Mouse (Mus musculus): ENCODE results near the gene Nosip. TPM values are rescaled to one million over a fixed set of nuclear protein-coding genes. Genes with fewer than 3 reads are reported as not detected.
A peak's percentile ranks its signal among the peaks of the same experiment; 100 is the strongest.
"Not testable (repeated sequence)": the region's sequence is repeated elsewhere in the genome, so short reads cannot be mapped to it uniquely, and the experiment has no call there.

The Nosip gene
- polyA plus RNA-seq, 2 experiments: 23.1 to 26.4 TPM

- ATAC-seq (ENCODE audit: insufficient read depth) (no peak), DNase-seq (ENCODE audit: low read depth in 3 of 3, low spot score in 3 of 3) (no peak)
- Histone ChIP-seq H3K9ac (replicated peaks) (no peak overlapping the region; the same call in 1 of the 2 replicates), H3K27ac (no peak overlapping the region), H3K4me1 (replicated peaks; ENCODE audit: control insufficient read depth in 2 of 2, insufficient read depth in 2 of 2, low read length in 1 of 2) (peaks cover 12 to 25% of the 10 kb centered on the region in 2 experiments), H3K4me3 (ENCODE audit: insufficient read depth in 1 of 2, low read depth in 2 of 2, low read length in 2 of 2) (no peak overlapping the region; a peak in 1 of 4 replicates), H3K4me2 (ENCODE audit: low read depth) (peak overlapping the region; percentile 89), H3K9me3 (ENCODE audit: control insufficient read depth, low read length) (no peaks in the 10 kb centered on the region), H3K27me3 (ENCODE audit: control insufficient read depth, insufficient read depth, low read length) (peaks cover 13% of the 10 kb centered on the region; the same call in 1 of the 2 replicates), H3K36me3 (replicated peaks; ENCODE audit: control insufficient read depth, insufficient read depth, low read depth) (no peaks in the 10 kb centered on the region)
- WGBS (ENCODE audit: insufficient replicate concordance): 27% methylated on average over 8 of the region's 8 CpGs
- no peak for TF ChIP-seq CTCF (IDR thresholded peaks at IDR 0.05; ENCODE audit: low read depth)
- TF ChIP-seq EP300 (IDR thresholded peaks at IDR 0.05; ENCODE audit: low read depth): no peak
These were observed 43.1 kb upstream of the Nosip start for GRCm38 (mm10) chr7:45019031-45019571.

GRCm38 (mm10) chr7:45020225-45020624, 42.0 kb upstream of the Nosip start:
- no peak overlapping the region for H3K4me2 ChIP-seq (ENCODE audit: low read depth)
- peaks cover 13% of the 10 kb centered on the region; the same call in 1 of the 2 replicates for H3K27me3 ChIP-seq (ENCODE audit: control insufficient read depth, insufficient read depth, low read length)
- ATAC-seq (ENCODE audit: insufficient read depth): no peak
- H3K36me3 ChIP-seq (replicated peaks; ENCODE audit: control insufficient read depth, insufficient read depth, low read depth): no peaks in the 10 kb centered on the region
- WGBS (ENCODE audit: insufficient replicate concordance): 64% methylated on average over 9 of the region's 9 CpGs
- no peak overlapping the region for H3K27ac ChIP-seq
- no peak for DNase-seq (ENCODE audit: low read depth in 3 of 3, low spot score in 3 of 3)
- H3K4me3 ChIP-seq (ENCODE audit: insufficient read depth in 1 of 2, low read depth in 2 of 2, low read length in 2 of 2): no peak overlapping the region
- no peak for TF ChIP-seq EP300 (IDR thresholded peaks at IDR 0.05; ENCODE audit: low read depth)
- TF ChIP-seq CTCF (IDR thresholded peaks at IDR 0.05; ENCODE audit: low read depth): no peak
- peaks cover 5 to 17% of the 10 kb centered on the region in 2 experiments for H3K4me1 ChIP-seq (replicated peaks; ENCODE audit: control insufficient read depth in 2 of 2, insufficient read depth in 2 of 2, low read length in 1 of 2)
- H3K9ac ChIP-seq (replicated peaks): no peak overlapping the region
- H3K9me3 ChIP-seq (ENCODE audit: control insufficient read depth, low read length): no peaks in the 10 kb centered on the region

DNA sequence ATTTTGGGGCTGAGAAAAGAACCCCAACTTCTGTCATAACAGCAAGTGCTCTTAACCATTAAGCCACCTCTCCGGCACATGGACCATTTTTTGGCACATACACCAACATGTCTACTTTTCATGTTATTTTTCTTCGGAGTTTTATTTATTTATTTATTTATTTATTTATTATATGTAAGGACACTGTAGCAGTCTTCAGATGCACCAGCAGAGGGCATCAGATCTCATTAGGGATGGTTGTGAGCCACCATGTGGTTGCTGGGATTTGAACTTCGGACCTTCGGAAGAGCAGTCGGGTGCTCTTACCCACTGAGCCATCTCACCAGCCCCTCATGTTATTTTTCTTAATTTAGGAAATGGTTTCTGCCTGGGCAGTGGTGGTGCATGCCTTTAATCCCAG, 38.5 kb upstream of the Nosip start:
- H3K9me3 ChIP-seq (ENCODE audit: control insufficient read depth, low read length); H3K9ac ChIP-seq (replicated peaks); H3K36me3 ChIP-seq (replicated peaks; ENCODE audit: control insufficient read depth, insufficient read depth, low read depth); H3K27me3 ChIP-seq (ENCODE audit: control insufficient read depth, insufficient read depth, low read length); DNase-seq (ENCODE audit: low read depth in 3 of 3, low spot score in 3 of 3); H3K4me3 ChIP-seq (ENCODE audit: insufficient read depth in 1 of 2, low read depth in 2 of 2, low read length in 2 of 2); H3K4me1 ChIP-seq (replicated peaks; ENCODE audit: control insufficient read depth in 2 of 2, insufficient read depth in 2 of 2, low read length in 1 of 2); H3K27ac ChIP-seq; H3K4me2 ChIP-seq (ENCODE audit: low read depth); ATAC-seq (ENCODE audit: insufficient read depth): not testable (repeated sequence)
- TF ChIP-seq CTCF (IDR thresholded peaks at IDR 0.05; ENCODE audit: low read depth): peak; percentile 49
- 53% methylated on average over 5 of the region's 5 CpGs for WGBS (ENCODE audit: insufficient replicate concordance)

GRCm38 (mm10) chr7:45024281-45025248, 37.7 kb upstream of the Nosip start:
- no peak for ATAC-seq (ENCODE audit: insufficient read depth)
- Histone ChIP-seq H3K4me2 (ENCODE audit: low read depth) (no peak overlapping the region), H3K27ac (no peak overlapping the region), H3K4me1 (replicated peaks; ENCODE audit: control insufficient read depth in 2 of 2, insufficient read depth in 2 of 2, low read length in 1 of 2) (0 out of 4 replicates have a peak, but pooled peaks cover 0 to 3% of the 10 kb centered on the region in 2 experiments), H3K4me3 (ENCODE audit: insufficient read depth in 1 of 2, low read depth in 2 of 2, low read length in 2 of 2) (no peak overlapping the region), H3K36me3 (replicated peaks; ENCODE audit: control insufficient read depth, insufficient read depth, low read depth) (peaks cover 8% of the 10 kb centered on the region; the same call in 1 of the 2 replicates), H3K27me3 (ENCODE audit: control insufficient read depth, insufficient read depth, low read length) (peaks cover under 1% of the 10 kb centered on the region; the same call in 1 of the 2 replicates), H3K9me3 (ENCODE audit: control insufficient read depth, low read length) (no peaks in the 10 kb centered on the region), H3K9ac (replicated peaks) (no peak overlapping the region)
- WGBS (ENCODE audit: insufficient replicate concordance): 69% methylated on average over 15 of the region's 15 CpGs
- no peak for DNase-seq (ENCODE audit: low read depth in 3 of 3, low spot score in 3 of 3)
- TF ChIP-seq EP300 (IDR thresholded peaks at IDR 0.05; ENCODE audit: low read depth) (no peak), CTCF (IDR thresholded peaks at IDR 0.05; ENCODE audit: low read depth) (no peak)

Measured in liver, embryonic 14.5 days (tissue).